Mouse (Mus musculus): ENCODE results near the gene Tango6. TPM values are rescaled to one million over a fixed set of nuclear protein-coding genes. Genes with fewer than 3 reads are reported as not detected.
A peak's percentile ranks its signal among the peaks of the same experiment; 100 is the strongest.

Gene Tango6
- total RNA-seq (2022): 10 to 100 TPM; 10.6 to 11.9 (median 11.5) TPM

DNA sequence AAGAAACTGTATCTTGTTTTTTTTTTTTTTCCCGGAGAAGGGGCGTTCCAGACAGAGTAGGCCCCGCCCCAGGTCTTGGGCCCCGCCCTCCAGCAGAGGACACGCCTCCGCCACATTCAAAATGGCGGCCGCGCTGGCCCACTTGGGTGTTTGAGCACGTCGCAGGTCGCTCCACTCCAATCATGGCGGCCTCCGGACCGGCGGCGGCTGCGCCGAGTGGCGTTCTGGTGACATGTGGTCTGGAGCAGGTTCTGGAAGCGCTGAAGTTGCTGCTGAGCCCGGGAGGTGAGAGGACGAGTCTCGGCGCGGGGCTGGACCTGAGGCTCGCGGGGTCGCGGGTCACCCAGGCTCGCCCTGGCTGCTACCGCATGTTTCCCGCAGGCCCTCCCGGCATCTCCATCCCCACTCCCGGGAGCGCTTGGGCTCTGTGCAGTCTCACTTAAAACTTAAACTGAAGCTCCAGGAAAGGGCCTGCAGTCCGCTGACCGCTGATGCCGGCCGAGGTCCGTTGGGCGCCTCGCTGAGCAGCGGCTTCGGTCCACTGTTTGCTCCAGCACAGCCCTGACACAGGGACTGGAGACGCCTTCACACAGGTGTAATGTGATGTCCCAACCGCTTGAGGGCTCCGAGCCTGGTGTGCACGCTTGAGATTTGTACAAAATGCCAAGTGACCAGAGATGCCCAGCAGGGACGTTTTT lies at the start of gene Tango6:
Gene Tango6 (plus strand): TSS at position 98 of the 698 bp plus-strand sequence.
- DNase-seq (ENCODE audit: low spot score in 2 of 2): peak; percentile 78 to 83

DNA sequence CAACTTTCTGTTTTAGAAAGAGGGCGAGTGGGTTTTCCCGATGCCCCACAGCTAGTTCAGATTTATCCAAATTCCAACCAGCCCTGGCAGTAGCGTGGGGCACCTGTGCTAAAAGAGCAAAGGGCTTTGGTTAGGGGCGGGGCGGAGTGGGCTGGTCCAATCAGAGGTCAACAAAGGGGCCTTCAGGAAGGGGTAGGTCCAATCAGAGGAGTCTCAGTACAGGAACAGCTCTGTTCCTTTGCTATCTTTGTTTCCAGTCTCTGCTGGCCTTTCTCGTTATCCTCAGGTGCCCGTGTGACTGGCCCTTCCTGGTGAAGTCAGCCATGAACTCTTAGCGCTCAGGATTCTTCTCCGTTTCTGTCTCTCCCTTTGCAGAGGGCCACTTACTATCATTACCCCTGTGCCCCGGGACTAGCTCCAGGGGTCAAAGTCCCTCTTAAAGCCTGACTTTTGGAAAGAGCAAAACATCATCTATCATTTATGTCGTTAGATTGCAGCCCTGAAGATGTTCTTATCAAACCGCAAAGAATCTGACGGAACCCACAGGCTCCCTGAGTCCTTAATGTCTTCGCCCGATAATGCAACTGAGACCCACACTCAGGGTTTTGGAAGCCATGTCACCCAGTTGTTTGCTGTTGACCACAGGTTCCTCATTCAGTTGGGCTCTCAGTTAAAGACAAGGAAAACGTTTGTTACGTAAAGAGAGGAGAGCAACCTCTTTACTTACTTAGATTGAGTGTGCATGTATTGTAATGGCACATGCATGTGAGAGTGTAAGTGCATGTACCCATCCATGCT lies 49.3 kb upstream of the Tango6 start:
- DNase-seq (ENCODE audit: low spot score in 2 of 2): no peak

DNA sequence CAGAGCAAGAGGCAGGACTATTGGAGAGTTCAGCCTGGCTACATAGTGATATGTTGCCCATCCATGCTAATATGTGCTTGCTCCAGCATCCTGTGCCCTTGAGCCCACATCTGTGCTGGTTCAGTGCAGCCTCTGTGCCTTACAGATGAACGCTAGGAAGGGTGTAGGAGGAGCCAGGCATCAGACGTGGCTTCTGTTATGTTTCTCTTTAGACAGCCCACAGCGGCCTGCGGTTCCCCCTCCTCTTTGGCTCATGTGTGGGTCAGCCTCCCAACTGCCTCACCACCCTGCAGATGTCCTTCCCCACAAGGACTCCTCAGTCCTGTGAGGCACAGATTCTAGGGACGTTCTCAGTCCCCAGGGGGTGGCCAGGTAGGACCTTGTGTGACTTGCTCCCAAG lies 47.6 kb upstream of the Tango6 start:
- no peak for DNase-seq (ENCODE audit: low spot score in 2 of 2)

DNA sequence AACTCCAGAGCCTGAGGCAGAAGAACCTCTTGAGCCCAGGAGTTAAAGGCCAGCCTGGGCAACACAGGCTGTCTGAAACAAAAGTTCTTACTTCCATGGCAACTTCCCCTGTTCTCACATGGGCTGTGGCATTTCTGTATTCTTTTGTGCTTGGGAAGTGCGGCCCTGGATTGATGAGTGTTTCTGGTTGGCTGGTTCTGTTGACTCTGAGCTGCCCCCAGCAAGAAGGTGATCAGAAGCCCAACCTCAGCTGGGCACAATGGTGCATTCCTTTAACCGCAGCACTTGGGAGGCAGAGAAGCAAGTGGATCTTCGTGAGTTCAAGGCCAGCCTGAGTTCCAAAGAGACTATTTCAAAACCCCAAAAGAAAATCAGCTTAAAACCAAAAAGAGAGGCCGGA lies 45.4 kb upstream of the Tango6 start:
- DNase-seq (ENCODE audit: low spot score in 2 of 2): no peak

DNA sequence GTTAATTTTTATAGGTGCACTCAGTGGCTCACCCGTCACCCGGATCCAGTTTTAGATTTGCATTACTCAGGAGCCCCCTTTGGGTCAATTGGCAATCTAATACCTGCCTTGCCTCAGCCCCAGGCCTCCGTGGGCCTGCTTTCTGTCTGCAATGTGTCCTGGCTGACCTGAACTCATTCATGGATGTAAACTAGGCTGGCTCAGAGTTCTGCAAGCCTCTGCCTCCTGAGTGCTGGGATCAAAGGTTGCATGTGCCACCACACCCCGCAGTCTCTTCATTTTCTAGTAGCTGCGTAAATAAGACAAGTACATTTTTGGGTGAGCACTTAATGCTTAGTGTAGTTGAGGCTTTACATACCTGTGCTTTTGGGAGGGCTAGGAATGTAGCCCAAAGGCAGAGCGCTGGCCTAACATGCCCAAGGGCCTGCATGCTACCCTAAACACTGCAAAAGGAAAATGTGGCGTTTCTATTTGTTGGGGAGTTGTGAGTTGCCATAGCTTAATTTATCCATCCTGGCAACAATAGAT lies 44.0 kb upstream of the Tango6 start:
- no peak for DNase-seq (ENCODE audit: low spot score in 2 of 2)

DNA sequence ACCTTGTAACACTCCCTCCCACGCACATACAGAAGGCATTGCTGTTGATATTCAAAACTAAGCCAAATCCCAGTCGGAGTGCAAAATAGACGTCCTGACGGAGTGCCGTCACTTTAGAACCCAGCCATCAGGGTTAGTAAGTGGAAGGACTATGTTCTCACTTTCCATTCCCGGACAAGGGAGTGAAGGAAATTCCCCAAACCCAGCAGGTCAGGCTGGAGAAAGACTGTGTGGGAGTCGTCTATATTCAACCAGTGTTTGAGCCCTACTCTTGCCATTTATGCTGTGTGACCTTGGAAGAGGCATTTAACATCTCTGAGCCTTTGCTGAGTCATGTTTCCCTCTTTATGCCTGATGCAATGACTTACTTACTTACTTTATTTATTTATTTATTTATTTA lies 42.7 kb upstream of the Tango6 start:
- DNase-seq (ENCODE audit: low spot score in 2 of 2): no peak

DNA sequence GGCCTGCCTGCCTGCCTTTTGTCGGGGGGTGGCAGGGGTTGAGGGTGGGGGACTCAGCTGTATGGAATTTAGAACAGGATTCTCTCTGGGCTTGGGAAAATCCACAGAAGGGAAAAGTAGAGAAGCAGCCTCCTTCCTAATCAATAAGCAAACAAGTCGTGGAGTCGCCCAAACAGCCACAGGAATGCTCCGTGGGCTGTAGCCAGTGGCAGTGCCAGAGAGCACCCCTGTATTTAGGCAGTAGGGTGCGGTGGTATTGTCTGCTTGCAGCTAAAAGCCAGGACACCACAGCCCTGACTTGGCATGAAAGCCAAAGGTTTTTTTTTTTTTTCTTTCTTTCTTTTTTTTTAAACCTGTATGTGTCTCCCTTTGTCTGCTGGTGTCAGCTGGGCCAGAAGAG lies 41.9 kb upstream of the Tango6 start:
- DNase-seq (ENCODE audit: low spot score in 2 of 2): no peak

DNA sequence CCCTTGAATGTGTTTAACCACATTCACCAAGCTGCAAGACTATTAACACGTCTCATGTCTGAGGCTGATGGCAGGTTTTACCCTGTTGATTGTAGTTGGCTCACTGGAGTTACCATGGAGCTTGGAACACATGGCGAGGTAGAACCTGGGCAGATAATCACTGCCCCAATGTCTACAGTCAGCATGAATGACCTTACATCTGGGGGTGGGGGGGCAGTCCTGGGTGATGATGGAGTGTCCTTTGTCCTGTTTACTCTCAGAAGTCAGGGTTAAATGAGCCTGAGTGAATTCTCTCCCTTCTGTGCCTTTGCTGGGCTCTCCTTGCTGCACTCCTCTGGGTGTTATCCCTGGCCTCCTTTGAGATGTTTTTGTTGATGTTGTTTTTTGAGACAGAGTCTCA lies 40.7 kb upstream of the Tango6 start:
- no peak for DNase-seq (ENCODE audit: low spot score in 2 of 2)

DNA sequence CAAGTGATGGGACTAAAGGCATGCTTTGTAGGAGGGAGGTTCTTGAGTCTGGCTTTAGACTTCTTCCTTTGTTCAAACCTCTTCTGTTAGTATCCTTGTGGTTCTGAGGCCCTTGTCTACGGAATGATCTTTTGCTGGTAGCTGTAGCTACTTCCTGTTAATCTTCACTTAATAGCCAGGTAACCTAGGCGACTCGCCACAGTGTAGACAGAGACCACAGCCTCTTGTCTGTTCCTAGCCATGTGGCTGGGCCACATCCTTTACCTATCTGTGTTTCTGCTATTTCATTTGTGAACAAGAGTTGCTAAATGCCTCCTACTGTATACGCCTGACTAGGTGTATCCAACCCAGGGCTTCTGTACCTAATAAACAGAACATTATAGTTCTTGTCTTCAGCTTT lies 39.8 kb upstream of the Tango6 start:
- no peak for DNase-seq (ENCODE audit: low spot score in 2 of 2)

DNA sequence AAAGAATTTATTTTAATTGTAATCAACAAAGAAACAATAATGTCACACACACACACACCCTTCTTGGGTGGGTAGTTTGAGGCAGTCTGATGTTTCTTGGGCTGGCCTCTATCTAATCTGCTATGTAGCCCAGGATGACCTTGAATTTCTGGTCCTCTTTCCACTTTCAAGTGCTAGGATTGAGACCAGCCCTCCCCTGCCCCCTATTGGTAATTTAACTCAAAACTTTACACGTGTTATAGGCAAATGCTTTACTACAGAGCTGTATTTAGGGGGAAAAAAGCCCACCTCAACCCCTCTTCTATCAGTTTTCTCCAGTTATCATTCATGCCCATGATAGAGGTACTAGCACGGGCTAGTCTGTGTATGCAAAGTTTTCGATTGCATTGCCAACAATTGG lies 37.9 kb upstream of the Tango6 start:
- no peak for DNase-seq (ENCODE audit: low spot score in 2 of 2)

DNA sequence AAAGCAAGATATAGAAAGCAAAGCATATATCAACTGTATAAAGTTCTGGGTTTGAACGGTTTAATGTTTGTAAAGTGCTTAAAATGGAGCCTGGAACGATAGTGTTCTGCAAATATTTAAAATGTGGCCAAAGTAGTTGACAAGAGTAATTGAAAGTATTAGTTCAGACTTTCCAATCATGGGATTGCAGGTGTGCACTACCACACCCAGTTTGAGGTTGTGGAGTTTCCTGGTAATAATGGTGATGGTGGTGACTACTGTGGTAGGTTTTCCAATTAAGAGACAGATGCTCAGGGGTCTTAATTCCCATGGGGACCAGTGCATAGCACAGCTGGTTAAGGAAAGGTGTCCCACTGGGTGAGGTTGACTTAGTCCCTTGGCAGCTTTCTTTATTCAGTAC lies 36.7 kb upstream of the Tango6 start:
- no peak for DNase-seq (ENCODE audit: low spot score in 2 of 2)

DNA sequence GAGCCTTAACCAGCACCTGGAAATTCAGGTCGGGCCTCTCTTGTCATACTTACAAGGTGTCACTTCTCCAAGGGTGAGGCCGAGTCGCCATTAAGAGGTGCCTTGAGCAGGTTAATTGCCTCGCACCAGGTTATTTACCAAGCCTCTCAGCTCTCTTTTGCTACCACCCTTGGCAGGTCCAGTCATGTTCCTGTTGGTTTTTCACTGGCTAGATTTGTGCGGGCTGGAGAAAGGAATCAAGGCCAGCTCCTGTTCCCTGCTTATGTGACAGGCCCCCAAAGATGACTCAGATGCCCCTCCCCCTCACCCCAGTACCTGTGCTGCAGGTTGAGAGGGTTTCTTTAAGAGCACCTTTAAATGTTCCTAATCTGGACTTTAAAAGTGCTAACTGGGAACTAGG lies 36.1 kb upstream of the Tango6 start:
- no peak for DNase-seq (ENCODE audit: low spot score in 2 of 2)

DNA sequence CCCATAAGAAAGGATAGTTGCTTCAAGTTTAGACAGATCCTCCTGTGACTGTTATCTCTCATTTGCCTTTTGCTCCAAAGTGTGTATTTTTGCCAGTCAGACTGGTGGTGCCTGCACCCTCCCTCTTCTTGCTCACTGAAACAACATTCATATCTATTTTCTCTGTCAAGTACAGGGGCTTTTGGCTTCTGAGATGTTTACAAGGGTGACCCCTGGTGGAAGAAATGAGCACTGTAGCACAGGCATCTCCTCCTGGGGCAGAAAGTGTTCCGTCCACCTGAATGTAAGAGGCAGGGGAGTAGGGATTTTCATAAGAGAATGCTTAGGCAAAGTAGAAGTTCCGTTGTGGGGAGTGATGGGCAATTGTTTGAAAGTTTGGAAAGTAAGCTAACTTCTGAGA lies 35.5 kb upstream of the Tango6 start:
- peak; percentile 36 to 59 for DNase-seq (ENCODE audit: low spot score in 2 of 2)

DNA sequence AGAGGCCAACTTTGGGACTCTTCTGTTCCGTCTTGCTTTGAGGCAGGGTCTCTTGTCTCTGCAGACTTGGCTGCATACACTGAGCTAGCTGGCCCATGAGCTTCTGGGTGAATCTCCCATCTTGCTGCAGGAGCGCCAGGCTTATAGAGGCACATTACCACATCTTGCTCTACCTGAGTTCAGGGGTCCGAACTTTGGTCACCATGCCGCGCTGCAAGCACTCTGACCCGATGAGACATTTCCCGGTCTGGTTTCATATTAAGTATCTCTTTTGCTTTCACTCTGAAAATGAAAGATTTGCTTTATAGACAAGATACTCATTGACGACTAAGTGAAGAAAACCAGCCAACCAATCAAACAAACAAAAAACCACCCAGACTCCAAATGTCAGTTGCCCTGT lies 34.4 kb upstream of the Tango6 start:
- no peak for DNase-seq (ENCODE audit: low spot score in 2 of 2)

DNA sequence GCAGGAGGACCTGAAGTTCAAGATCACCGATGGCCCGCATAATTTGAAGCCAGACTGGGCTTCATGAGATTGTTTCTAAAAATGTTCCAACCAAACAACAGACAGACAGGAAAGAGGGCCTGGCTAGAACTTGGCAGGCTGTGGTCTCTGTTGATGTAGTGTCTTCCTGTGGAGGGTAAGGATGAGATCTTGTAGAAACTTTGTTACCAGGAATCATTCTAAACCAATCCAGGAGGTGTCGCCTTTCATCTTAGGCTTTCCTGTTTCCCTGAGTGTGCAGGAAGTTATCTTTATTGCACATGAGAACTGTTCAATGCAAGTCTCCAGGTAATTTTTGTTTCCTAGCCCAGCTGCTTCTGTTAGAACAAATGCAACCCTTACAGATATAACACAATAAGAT lies 30.9 kb upstream of the Tango6 start:
- DNase-seq (ENCODE audit: low spot score in 2 of 2): no peak

DNA sequence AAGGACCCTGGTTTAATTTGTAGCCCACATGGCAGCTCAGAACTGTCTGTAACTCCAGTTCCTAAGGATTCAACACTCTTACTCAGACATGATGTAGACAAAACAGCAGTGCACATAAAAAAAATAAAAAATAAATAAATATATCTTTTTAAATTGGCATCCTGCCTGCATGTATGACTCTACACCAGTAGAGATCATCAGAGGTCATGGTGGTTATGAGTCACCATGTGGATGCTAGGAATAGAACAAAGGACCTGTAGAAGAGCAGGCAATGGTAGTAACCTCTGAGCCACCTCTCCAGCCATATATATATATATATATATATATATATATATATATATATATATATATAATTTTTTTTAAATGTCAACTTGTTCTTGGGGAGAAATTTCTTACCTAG lies 26.8 kb upstream of the Tango6 start:
- DNase-seq (ENCODE audit: low spot score in 2 of 2): no peak

DNA sequence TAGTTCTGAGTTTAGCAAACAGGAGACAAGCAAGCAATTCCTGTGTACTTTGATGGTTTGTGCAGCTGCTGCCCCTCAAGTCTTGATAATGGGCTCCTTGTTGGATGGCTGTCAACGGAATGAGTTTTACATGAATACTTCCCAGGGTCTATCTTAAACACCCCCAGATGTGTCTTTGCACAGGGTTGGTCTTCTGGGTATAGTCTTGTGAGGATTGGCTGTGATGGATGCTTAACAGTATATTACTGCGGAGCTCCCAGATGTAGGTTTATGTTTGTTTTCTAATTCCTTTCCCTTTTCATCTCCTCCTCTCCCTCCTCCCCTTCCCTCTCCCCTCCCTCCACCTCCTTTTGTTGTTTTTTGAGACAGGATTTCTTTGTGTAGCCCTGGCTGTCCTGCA lies 10.1 kb upstream of the Tango6 start:
- no peak for DNase-seq (ENCODE audit: low spot score in 2 of 2)

DNA sequence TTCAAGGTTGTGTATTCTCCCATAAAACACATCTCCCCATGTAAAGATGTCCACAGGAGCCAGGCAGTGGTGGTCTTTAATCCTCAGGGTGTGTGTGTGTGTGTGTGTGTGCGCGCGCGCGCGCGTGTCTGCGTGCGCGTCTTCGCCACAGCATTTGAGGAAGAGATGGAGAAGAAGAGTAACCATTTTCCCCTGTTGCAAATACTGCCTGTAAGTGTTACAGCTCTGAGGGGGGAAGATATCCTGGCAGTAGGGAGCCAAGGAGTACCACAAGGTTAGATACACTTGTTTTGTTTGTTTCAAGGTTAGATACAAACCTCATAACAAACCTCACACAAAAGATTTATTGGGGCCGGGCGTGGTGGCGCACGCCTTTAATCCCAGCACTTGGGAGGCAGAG lies 8.6 kb upstream of the Tango6 start:
- no peak for DNase-seq (ENCODE audit: low spot score in 2 of 2)

DNA sequence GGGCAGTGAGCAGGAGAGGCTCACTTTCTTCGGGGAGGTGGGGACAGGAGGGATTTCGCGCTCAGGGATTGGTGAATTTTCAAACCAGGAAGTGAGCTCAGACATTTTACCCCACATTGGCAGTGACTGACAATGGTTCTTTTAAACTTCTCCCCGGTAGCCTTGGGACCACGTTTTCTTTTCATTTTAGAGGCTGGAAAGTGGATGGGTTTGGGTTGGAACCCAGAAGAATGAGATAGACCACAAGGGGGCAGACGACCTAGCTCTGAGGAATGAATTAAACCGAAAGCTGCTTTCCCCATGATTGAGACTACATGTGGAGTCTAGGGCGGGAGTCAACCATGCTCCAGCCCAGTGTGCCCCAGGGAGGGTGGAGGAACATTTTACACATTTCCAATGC lies 8.0 kb upstream of the Tango6 start:
- DNase-seq (ENCODE audit: low spot score in 2 of 2): no peak

DNA sequence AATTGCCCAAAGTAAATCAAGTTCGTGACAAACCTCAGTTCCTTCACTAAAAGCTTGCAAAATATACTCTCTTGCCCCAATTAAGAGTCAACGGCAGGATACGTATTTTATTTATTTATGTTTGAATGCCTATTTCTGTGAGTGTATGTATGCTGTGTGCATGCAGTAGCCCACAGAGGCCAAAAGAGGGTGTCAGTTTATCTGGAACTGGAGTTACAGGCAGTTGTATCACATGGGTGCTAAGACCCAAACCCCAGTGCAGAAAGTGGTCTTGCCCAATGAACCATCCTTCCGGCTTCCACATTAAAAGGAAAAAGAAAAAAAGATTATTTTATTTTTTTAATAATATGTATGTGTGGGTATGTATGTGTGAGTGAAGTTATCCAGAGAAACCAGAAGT lies 1.5 kb downstream of the Tango6 start:
- no peak for DNase-seq (ENCODE audit: low spot score in 2 of 2)

DNA sequence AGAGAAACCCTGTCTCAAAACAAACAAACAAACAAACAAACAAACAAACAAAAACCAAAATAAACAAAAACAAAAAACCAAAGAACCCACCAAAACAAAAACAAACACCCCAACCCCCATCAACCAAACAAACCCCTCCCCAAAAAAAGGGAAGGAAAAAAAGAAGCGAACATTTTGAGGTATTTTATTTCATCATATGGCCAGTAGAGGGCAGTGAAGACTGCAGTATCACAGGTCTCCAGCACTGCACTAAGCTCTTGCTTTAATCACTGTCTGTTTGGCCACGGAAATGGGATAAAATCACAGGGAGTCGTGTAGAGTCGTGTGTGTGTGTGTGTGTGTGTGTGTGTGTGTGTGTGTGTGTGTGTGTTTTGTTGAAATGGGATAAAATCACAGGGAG lies 4.6 kb downstream of the Tango6 start:
- DNase-seq (ENCODE audit: low spot score in 2 of 2): no peak

DNA sequence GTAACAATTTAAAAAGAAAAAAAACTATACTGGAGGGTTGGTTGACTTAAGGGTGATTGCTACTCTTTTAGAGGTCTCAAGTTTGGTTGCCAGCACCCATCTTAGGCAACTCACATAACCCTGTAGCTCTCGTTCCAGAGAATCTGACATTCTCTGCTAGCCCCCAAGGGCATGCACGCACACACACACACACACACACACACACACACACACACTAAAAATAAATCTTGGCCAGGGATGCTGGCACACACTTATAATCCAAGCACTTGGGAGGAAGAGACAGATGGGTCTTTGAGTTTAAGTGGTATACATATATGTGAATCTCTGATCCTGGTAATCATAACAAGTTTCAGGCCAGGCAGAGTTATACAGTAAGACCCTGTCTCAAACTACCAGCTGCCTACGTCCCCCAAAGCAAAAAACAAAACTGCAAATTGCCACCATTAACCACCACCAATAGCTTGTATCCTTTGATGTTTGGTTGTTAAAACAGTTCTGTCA lies 14.9 kb downstream of the Tango6 start:
- DNase-seq (ENCODE audit: low spot score in 2 of 2): no peak

DNA sequence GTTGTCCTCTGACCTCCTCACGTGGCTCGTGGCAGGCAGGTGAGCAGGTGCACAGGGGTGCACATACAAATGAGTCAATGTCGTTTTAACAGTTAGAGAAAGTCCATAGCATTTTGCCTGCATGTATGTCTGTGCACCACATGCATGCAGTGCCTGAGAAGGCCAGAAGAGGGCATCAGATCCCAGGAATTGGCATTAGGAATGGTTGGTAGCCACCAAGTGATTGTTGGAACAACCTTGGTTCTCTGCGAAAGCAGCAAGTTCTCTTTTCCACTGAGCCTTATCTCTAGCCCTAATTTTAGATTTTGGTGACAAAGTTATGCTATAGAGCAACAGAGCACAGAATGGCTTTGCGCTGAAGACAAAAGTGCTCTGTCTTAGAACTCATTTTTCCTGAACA lies 16.7 kb downstream of the Tango6 start:
- DNase-seq (ENCODE audit: low spot score in 2 of 2): peak; percentile 40 to 47
